Mouse (Mus musculus) urinary bladder, adult 2 months (tissue): ENCODE measurements around the gene Dop1a. TPM values are rescaled to one million over a fixed set of nuclear protein-coding genes. Genes with fewer than 3 reads are reported as not detected.
"Not testable (repeated sequence)": the region's sequence is repeated elsewhere in the genome, so short reads cannot be mapped to it uniquely, and the experiment has no call there.

Experiments
- DNase-seq: peaks from one replicate; pipeline ENCODE4 v3.0.0; 2022; ENCODE audit warnings: low spot score
- polyA plus RNA-seq: library from polyadenylated mRNA; depleted of rRNA; stranded (reverse); fragments of >200 nt; gene quantifications from 2 replicates; pipeline ENCODE4 v1.2.3, GENCODE M21; 2012; rRNA removed

The Dop1a gene
- polyA plus RNA-seq, 1 experiment: 23.2 TPM

DNA sequence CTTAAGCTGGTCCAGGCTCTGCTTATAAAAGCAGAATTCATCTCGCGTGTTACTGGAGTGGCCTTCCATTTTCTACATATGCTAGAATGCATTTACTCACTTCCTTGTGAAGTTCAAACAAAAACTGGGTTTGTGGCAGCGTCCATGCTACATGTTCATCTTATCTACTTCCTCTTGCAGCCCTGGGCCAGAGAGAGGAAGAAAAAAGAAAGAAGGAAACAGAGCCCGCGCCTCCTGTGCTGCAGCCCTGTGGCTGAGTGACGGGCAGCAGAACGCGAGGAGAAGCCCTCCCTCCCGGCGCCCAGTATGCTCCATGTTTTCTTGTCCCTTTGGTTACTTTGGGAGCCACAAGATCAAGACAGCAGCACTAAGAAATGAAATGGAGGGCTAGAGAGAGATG lies 112.7 kb downstream of the Dop1a start:
- DNase-seq: no peak

- no peak for DNase-seq
Measured at GRCm38 (mm10) chr9:86583740-86584139, 116.8 kb downstream of the Dop1a start.

GRCm38 (mm10) chr9:86587019-86587795 lies 120.3 kb downstream of the Dop1a start:
- no peak for DNase-seq

- no peak for DNase-seq
Measured at GRCm38 (mm10) chr9:86592676-86593668, 126.0 kb downstream of the Dop1a start.

DNA sequence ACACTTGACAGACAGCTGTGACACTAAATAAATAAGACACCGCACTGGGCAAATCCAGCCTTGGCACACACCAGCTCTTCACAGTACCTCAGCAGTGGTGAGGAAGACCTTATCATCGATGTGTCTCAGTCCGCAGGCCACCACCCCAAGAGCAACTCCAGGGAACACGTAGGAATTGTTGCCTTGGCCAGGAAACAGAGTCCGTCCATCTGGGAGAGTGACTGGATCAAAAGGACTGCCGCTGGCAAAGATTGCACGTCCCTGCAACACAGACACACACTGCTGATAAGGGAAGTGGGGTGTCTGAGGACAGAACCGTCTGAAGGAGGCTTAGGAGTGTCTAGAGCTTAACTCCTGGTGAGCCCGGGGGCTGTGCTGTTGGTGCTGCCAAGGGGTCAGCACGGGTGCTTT lies 127.4 kb downstream of the Dop1a start:
- not testable (repeated sequence) for DNase-seq

DNA sequence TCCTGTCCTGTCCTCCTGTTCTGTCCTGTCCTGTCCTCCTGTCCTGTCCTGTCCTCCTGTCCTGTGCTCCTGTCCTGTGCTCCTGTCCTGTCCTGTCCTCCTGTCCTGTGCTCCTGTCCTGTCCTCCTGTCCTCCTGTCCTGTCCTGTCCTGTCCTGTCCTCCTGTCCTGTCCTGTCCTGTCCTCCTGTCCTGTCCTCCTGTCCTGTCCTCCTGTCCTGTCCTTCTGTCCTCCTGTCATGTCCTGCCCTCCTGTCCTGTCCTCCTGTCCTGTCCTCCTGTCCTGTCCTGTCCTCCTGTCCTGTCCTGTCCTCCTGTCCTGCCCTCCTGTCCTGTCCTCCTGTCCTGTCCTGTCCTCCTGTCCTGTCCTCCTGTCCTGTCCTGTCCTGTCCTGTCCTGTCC lies 130.0 kb downstream of the Dop1a start:
- DNase-seq: not testable (repeated sequence)

DNA sequence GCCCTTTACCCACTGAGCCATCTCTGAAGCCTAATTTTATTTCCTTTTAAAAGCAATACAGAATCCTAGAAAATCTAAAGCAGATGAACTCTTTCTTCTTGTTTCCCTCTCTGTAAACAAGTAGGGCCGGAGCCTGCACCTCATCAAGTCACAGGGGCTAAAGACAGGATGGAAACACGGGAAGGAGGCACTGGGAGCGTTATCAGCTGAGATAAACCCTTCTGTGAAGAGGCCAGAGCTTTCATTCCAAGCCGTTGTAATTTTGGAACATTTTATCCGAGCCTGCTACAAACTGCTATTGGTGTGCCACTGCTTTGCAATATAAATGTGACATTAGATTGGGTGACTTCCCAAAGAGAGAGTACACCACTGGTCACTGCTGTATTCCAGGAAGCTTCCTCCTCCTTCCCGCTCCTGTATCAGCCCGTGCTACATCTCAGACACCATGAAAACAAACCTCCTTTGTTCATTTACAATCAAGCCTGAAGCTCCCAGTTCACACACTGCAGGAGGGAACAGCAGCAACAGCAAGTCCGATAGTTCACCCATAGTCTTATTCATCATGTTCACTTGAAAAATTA lies 132.9 kb downstream of the Dop1a start:
- no peak for DNase-seq

Other genes starting within 250 kb of the Dop1a start
- gene Ube2cbp, start 2.2 kb upstream of the Dop1a start, polyA plus RNA-seq: 2.1 and 2.7 TPM in 2 replicates
- 9.4 and 12.4 TPM in 2 replicates for gene Pgm3, start 104.7 kb downstream of the Dop1a start, polyA plus RNA-seq
- gene Rwdd2a, start 104.8 kb downstream of the Dop1a start, polyA plus RNA-seq: 1.7 and 1.8 TPM in 2 replicates
- gene Me1, start 228.8 kb downstream of the Dop1a start, polyA plus RNA-seq: 120 and 127 TPM in 2 replicates